ENCODE assay signal across 7 mouse cellular contexts in genomic region chr13:81657008-81657350, GRCm38 (mm10). TPM values are rescaled to one million over a fixed set of nuclear protein-coding genes. Genes with fewer than 3 reads are reported as not detected.
DNase-seq lines count a peak whose midpoint lies in the region; ATAC-seq and TF ChIP-seq lines count a peak whose summit lies in the region.

No protein-coding gene starts in this region.

- no peak for DNase-seq in lung, postnatal 10 days
- no peak for DNase-seq in limb, embryonic 11.5 days (ENCODE audit: low spot score)
- no peak for DNase-seq in right cerebral cortex, postnatal 10 days (ENCODE audit: low spot score in 2 of 2)
- no peak for DNase-seq in spleen, postnatal 14 days (ENCODE audit: low spot score in 2 of 2)

- TF ChIP-seq POLR2A in small intestine, adult 2 months (IDR thresholded peaks at IDR 0.05; ENCODE audit: low read depth, low read length), result no peak

- H3K27me3 ChIP-seq in lung, embryonic 16.5 days (ENCODE audit: control insufficient read depth, insufficient read depth, low read depth, low read length), result no peaks in the 10 kb centered on the region
- no peaks in the 10 kb centered on the region for H3K27me3 ChIP-seq in limb, embryonic 11.5 days (ENCODE audit: control insufficient read depth, insufficient read depth, low read length)
- no peaks in the 10 kb centered on the region for H3K27me3 ChIP-seq in small intestine, adult 2 months (ENCODE audit: control insufficient read depth, insufficient read depth, low read length)

- peaks cover 10% of the 10 kb centered on the region for H3K4me1 ChIP-seq in lung, embryonic 16.5 days (replicated peaks; ENCODE audit: control insufficient read depth, insufficient read depth, low read length)
- H3K4me1 ChIP-seq in limb, embryonic 11.5 days (ENCODE audit: control insufficient read depth, insufficient read depth, low read length), result peaks cover 5% of the 10 kb centered on the region
- peaks cover 2% of the 10 kb centered on the region; the same call in 1 of the 2 replicates for H3K4me1 ChIP-seq in small intestine, adult 2 months (ENCODE audit: control insufficient read depth, insufficient read depth, insufficient read length, low read length)

- TF ChIP-seq CTCF in small intestine, adult 2 months (IDR thresholded peaks at IDR 0.05; ENCODE audit: extremely low read depth, insufficient read length, insufficient replicate concordance, low read depth, low read length), result no peak

- 22% methylated on average over 5 of the region's 5 CpGs for WGBS in lung, embryonic 16.5 days
- 25% methylated on average over 5 of the region's 5 CpGs for WGBS in limb, embryonic 11.5 days
- 21% methylated on average over 5 of the region's 5 CpGs for WGBS in small intestine, adult 2 months

- H3K27ac ChIP-seq in lung, embryonic 16.5 days (ENCODE audit: low read length), result peak overlapping the region; percentile 73
- peak overlapping the region; percentile 58 for H3K27ac ChIP-seq in limb, embryonic 11.5 days (replicated peaks; ENCODE audit: low read depth, low read length)
- H3K27ac ChIP-seq in small intestine, adult 2 months (ENCODE audit: insufficient read depth, low read depth, low read length), result peak overlapping the region; percentile 78

- H3K9me3 ChIP-seq in lung, embryonic 16.5 days (ENCODE audit: control insufficient read depth, low read length), result no peaks in the 10 kb centered on the region
- H3K9me3 ChIP-seq in limb, embryonic 11.5 days (ENCODE audit: control insufficient read depth, low read length), result no peaks in the 10 kb centered on the region

- H3K9ac ChIP-seq in lung, embryonic 16.5 days (ENCODE audit: low read length), result peak overlapping the region; percentile 90
- H3K9ac ChIP-seq in limb, embryonic 11.5 days (ENCODE audit: low read length), result peak overlapping the region; percentile 66

- H3K4me3 ChIP-seq in lung, embryonic 16.5 days (ENCODE audit: low read length), result peak overlapping the region; percentile 89
- peak overlapping the region; percentile 60 for H3K4me3 ChIP-seq in limb, embryonic 11.5 days (ENCODE audit: low read depth, low read length)
- peak overlapping the region; percentile 84 for H3K4me3 ChIP-seq in small intestine, adult 2 months (ENCODE audit: low read depth, low read length)

- H3K36me3 ChIP-seq in lung, embryonic 16.5 days (ENCODE audit: control insufficient read depth, insufficient read depth, low read length), result no peaks in the 10 kb centered on the region
- H3K36me3 ChIP-seq in limb, embryonic 11.5 days (ENCODE audit: control insufficient read depth, insufficient read depth, low read length), result no peaks in the 10 kb centered on the region
- H3K36me3 ChIP-seq in small intestine, adult 2 months (ENCODE audit: control insufficient read depth, insufficient read depth, low read length), result no peaks in the 10 kb centered on the region

- peak overlapping the region; percentile 80 for H3K4me2 ChIP-seq in lung, embryonic 16.5 days (ENCODE audit: low read depth, low read length)
- H3K4me2 ChIP-seq in limb, embryonic 11.5 days (ENCODE audit: low read depth, severe bottlenecking), result peak overlapping the region; percentile 47

- no peak for ATAC-seq in lung, embryonic 16.5 days (ENCODE audit: low read depth)
- peak; percentile 5; the same call in 1 of the 2 replicates for ATAC-seq in erythroblast, adult 5-6 weeks (replicated peaks; ENCODE audit: low FRiP score, poor library complexity, severe bottlenecking)
- no peak; the same call in 1 of the 2 replicates for ATAC-seq in limb, embryonic 11.5 days (ENCODE audit: insufficient number of reproducible peaks, low FRiP score, low TSS enrichment, low read depth)

RNA-seq across cellular contexts. Expression of gene Lysmd3, which starts 0.5 kb away (rescaled TPM):
- polyA plus RNA-seq in lung, embryonic 16.5 days (2015; fragmentation: Nextera tagmentation; extraction: Ambion mirVana), result 22.1 and 27.6 TPM in 2 replicates
- 16.5 and 30.1 TPM in 2 replicates for total RNA-seq in erythroblast, adult 5-6 weeks (2015; ENCODE audit: low replicate concordance)
- total RNA-seq in erythroblast, adult 5-6 weeks (2017; ENCODE audit: low replicate concordance), result 34.4 and 47.8 TPM in 2 replicates
- 23.5 and 27.7 TPM in 2 replicates for polyA plus RNA-seq in limb, embryonic 11.5 days (2014; fragmentation: Nextera tagmentation; extraction: Ambion mirVana)
- 3.3 and 16.9 TPM in 2 replicates for polyA plus RNA-seq in small intestine, adult 2 months (2012; rRNA removed)

RNA-seq across cellular contexts. Expression of gene Adgrv1, which starts 24.0 kb away (rescaled TPM):
- polyA plus RNA-seq in lung, embryonic 16.5 days (2015; fragmentation: Nextera tagmentation; extraction: Ambion mirVana), result 1.3 and 1.9 TPM in 2 replicates
- total RNA-seq in erythroblast, adult 5-6 weeks (2015; ENCODE audit: low replicate concordance), result not detected in 2 replicates
- 1.0 TPM in 1 of 2 replicates, not detected in the other for total RNA-seq in erythroblast, adult 5-6 weeks (2017; ENCODE audit: low replicate concordance)
- 0.96 and 1.7 TPM in 2 replicates for polyA plus RNA-seq in limb, embryonic 11.5 days (2014; fragmentation: Nextera tagmentation; extraction: Ambion mirVana)
- 0.08 and 1.8 TPM in 2 replicates for polyA plus RNA-seq in small intestine, adult 2 months (2012; rRNA removed)

RNA-seq across cellular contexts. Expression of gene Polr3g, which starts 53.8 kb away (rescaled TPM):
- polyA plus RNA-seq in lung, embryonic 16.5 days (2015; fragmentation: Nextera tagmentation; extraction: Ambion mirVana), result 7.1 and 7.2 TPM in 2 replicates
- total RNA-seq in erythroblast, adult 5-6 weeks (2015; ENCODE audit: low replicate concordance), result 4.0 and 14.4 TPM in 2 replicates
- total RNA-seq in erythroblast, adult 5-6 weeks (2017; ENCODE audit: low replicate concordance), result 4.4 and 6.4 TPM in 2 replicates
- polyA plus RNA-seq in limb, embryonic 11.5 days (2014; fragmentation: Nextera tagmentation; extraction: Ambion mirVana), result 16.1 and 16.5 TPM in 2 replicates
- polyA plus RNA-seq in small intestine, adult 2 months (2012; rRNA removed), result 0.91 and 4.2 TPM in 2 replicates

RNA-seq across cellular contexts. Expression of gene Mblac2, which starts 54.2 kb away (rescaled TPM):
- polyA plus RNA-seq in lung, embryonic 16.5 days (2015; fragmentation: Nextera tagmentation; extraction: Ambion mirVana), result 6.3 and 6.6 TPM in 2 replicates
- 0.19 and 2.5 TPM in 2 replicates for total RNA-seq in erythroblast, adult 5-6 weeks (2015; ENCODE audit: low replicate concordance)
- total RNA-seq in erythroblast, adult 5-6 weeks (2017; ENCODE audit: low replicate concordance), result 1.1 and 1.7 TPM in 2 replicates
- 3.4 and 4.7 TPM in 2 replicates for polyA plus RNA-seq in limb, embryonic 11.5 days (2014; fragmentation: Nextera tagmentation; extraction: Ambion mirVana)
- polyA plus RNA-seq in small intestine, adult 2 months (2012; rRNA removed), result 0.81 and 1.0 TPM in 2 replicates
